Mouse (Mus musculus) frontal cortex, postnatal 36 days (tissue): ENCODE measurements at regions not wholly inside any gene's neighbourhood (a gene's known extent, or its start where the extent isn't known, plus 50 kb on each side); places are given as distances from the start of the nearest gene placed in this dataset.
"Not testable (repeated sequence)": the region's sequence is repeated elsewhere in the genome, so short reads cannot be mapped to it uniquely, and the experiment has no call there.

Experiments
- DNase-seq, 2 experiments: peaks; one replicate each; pipeline ENCODE4 v3.0.0; 2022; ENCODE audit warnings: low spot score in 2 of 2

DNA sequence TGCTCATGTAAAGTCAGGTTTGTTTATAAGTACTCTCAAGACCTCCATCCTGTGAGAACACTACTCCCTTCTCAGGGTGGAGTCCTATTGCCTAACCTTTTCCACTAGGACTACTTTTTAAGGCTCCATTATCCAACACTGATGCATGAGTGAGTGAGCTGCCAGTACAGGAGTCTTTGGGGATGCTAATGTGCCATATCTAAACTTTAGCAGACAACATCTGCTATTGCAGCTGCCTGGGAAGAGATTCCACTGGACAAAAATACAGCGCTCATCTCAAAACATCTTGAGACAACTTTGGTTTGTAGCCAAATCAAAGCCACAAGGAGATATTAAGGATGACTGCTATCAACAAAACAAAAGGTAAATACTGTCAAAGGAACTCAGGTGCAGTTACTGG lies 52.3 kb upstream of the Gm10985 start:
- DNase-seq, result no peak

- no peak for DNase-seq
These were observed 55.2 kb upstream of the Gm10985 start for GRCm38 (mm10) chr3:53789706-53790105.

DNA sequence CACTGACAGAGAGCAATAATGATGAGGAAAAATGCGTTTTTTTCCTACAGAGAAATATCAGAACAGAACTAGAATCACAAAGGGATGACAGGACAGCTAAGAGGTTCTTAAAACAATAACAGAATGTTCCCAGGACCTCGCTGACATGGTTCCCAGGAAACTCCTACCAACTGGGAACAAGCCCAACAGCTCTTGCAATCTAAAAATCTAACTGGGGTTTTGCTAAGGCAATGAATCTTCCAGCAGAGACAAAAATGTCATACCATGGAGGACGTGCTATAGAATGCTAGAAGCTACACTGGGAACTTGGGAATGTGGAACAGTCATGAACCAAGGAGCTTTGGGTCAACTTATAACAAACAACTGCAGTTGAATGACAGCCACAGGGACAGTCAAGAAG lies 59.7 kb upstream of the Gm10985 start:
- no peak for DNase-seq

DNA sequence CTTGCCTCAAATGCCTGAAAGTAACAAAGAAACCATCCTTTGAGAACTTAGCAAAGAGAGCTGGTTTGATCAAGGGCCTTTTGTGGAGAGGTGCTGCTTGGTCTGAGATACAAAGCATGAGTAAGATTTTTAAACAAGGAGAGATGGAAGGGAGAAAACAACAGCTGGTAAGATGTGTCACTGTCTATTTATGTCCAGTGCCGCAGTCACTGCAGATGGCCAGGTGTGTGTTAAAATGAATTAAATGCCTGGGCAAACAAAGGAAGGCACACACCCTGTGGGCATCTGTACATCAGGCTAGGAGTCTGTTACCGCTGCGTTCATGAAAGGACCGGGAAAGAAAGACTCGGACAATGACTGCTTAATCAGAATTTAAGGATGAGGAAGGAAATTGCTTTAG lies 68.2 kb upstream of the Gm10985 start:
- no peak for DNase-seq

DNA sequence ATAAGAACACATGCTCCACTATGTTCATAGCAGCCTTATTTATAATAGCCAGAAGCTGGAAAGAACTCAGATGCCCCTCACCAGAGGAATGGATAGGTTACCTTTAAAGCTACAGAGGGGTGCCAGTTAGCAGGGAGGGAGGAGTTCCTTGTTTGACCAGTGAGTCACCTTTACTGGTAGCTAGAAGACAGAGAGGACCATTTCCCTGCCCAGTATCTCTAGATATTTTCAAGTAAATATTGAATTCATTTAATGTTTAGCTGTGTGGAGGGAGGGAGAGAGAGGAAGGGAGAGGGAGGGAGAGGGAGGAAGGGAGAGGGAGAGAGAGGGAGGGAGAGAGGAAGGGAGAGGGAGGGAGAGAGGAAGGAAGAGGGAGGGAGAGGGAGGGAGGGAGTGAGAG lies 77.3 kb upstream of the Gm10985 start:
- DNase-seq, result no peak

DNA sequence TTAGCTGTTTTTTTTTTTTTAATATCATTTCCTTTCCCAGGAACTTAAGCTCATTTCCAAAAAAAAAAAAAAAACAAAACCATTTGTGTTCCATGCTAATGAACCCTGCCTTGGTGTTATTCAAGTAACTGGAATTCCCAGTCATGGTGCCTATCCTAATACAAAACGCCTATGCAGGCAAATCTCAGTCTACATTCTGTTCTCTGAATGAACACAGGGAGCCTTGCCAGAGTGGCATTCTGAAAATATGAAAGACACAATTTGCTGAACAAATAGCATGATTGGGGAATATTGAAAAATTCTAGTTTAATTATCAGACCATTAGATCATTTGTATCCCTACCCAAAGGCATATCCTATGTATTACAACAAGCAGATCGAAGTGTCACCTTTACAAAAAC lies 80.9 kb upstream of the Gm10985 start:
- no peak for DNase-seq

- no peak for DNase-seq
These were observed 83.3 kb upstream of the Gm10985 start for GRCm38 (mm10) chr3:53761514-53762075.

DNA sequence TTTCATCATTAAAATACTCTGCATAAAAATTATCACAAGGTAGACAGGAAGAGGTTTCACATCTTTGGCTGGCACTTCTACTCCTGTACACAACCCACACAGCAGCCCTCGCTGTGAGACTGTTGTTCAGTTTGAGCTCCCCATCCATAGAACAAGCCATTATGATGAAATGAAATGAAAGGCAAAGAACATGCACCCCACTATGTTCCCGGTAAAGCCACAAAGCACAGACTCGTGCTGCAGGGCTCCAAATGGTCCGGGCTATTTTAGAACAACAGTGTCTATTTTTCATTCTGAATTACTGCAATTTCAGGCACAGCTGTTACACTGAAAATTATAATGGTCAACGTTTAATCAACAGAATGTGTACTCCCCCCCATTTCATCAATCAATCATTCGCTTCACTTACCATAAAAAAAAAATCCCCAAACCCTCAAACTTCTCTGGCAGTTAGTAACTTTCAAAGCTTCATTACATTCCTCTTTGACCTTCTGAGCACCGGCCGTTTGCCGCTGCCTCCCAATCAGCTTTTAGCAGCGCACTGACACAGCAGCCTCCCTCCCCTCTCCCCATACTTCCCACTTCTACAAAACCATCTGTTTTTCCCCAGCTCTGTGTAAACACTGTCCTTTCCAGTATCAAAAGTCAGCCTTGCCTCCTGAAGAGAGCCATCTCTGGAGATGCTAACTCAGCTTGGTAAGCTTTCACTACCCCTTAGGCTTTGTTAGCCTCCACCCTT lies 88.6 kb upstream of the Gm10985 start:
- no peak for DNase-seq

- no peak for DNase-seq
These were observed 80.0 kb upstream of the Frem2 start for GRCm38 (mm10) chr3:53737161-53737560.

DNA sequence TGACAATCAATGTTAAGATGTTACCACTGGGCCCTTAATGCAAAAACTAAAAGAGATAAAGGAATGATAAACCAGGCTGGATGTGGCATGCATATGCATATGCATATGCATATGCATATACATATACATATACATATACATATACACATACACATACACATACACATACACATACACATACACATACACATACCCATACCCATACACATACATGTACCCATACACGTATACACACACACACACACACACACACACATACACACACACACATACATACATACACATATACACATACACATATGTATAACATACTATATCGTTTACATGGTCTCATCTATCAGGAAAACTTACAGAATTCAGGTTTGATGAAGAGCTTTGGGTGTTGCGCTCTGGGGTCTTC lies 78.5 kb upstream of the Frem2 start:
- DNase-seq, result not testable (repeated sequence)

- DNase-seq, result peak; percentile 14 to 58
These were observed 78.0 kb upstream of the Frem2 start for GRCm38 (mm10) chr3:53735147-53735546.

- no peak for DNase-seq
These were observed 73.3 kb upstream of the Frem2 start for GRCm38 (mm10) chr3:53730440-53730839.

DNA sequence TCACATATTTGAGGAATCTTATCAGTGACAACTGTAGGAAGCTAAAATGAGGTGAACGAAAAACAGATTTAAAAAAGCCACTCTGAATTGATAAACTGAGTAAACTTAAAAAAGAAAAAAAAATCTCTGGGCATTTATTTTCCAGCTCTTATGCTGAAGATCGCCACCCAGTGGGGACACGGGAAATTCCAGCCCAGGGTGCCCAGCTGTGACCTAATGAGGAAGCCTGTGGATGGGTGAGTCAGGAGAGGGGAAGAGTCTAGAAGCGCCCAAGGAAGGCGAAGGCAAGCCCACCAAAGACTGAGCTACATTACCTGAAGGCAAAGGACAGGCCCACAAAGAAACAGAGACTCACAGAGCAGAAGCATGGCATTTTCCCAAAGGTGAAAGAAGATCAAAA lies 72.7 kb upstream of the Frem2 start:
- DNase-seq, result peak; percentile 32 to 47

GRCm38 (mm10) chr3:53729131-53729530 lies 72.0 kb upstream of the Frem2 start:
- no peak for DNase-seq

DNA sequence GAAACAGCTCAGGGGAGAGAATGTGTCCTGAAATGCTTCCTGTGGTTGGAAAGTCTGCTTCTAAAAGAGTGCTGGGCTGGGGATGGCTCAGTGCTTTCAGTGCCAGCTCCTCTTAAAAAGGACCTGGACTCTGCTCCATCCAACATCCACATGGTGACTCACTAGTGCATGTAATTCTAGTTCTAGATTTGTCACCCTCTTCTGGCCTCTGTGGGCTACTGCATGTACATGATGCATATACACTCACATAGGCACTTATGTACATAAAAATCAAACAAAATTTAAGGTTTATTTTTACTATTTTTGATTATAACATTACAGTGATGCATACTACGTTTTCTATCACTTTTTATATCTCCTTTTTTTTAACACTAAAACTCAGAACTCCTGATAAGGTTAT lies 70.6 kb upstream of the Frem2 start:
- no peak for DNase-seq

DNA sequence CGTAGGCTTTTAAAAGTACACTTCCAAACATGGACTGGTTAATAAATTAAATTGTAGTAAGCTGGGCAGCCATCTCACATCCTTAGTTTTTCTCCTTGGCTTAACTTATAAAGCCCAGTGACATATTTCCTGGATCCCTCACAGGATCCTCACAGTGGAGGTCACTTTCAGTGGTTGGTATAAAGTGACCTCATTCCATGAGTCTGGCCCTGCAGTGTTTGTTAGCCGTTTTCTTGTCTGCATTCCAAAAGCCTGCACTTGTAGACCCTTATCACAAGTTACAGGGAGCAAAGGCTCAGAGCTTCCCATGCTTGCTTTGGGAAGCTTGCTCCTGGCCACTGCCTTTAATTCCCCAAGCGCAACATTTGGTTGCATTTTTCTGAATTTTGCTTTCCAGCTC lies 49.9 kb upstream of the Frem2 start:
- DNase-seq, result no peak
